Mouse (Mus musculus) lung, postnatal 0 days (tissue): Measurements from ENCODE around the gene Sox30. TPM values are rescaled to one million over a fixed set of nuclear protein-coding genes. Genes with fewer than 3 reads are reported as not detected.

Experiments used
- ATAC-seq: fragments of 200-750 bp; cut with Nextera tagmentation; 2 replicates; pipeline ENCODE4 v1.8.0; 2017; ENCODE audit warnings: moderate library complexity
- DNase-seq: peaks from one replicate; pipeline ENCODE4 v3.0.0-alpha.2; 2016; ENCODE audit warnings: low spot score
- H3K27ac ChIP-seq: fragments of 300-500 bp; sonication (generic); 2 replicates; pipeline ENCODE4 v1.5.1; 2014; ENCODE audit warnings: antibody characterized with exemption, mild to moderate bottlenecking, low read length, mixed read lengths
- H3K27me3 ChIP-seq: fragments of 300-500 bp; sonication (generic); replicated peaks from 2 replicates; pipeline ENCODE4 v1.6.1; 2014; ENCODE audit warnings: low read length, mixed read lengths; ENCODE audit not compliant: insufficient read depth
- H3K36me3 ChIP-seq: fragments of 300-500 bp; sonication (generic); 2 replicates; pipeline ENCODE4 v1.6.1; 2014; ENCODE audit warnings: low read length, mixed read lengths; ENCODE audit not compliant: insufficient read depth
- H3K4me1 ChIP-seq: fragments of 300-500 bp; sonication (generic); 2 replicates; pipeline ENCODE4 v1.6.1; 2014; ENCODE audit warnings: antibody characterized with exemption, low read depth, low read length, mixed read lengths; ENCODE audit not compliant: insufficient read depth
- H3K4me2 ChIP-seq: fragments of 300-500 bp; sonication (generic); replicated peaks from 2 replicates; pipeline ENCODE4 v1.6.1; 2014; ENCODE audit warnings: low read depth, mild to moderate bottlenecking, low read length, moderate library complexity, mixed read lengths
- H3K4me3 ChIP-seq: fragments of 300-500 bp; sonication (generic); 2 replicates; pipeline ENCODE4 v1.5.1; 2014; ENCODE audit warnings: low read depth, low read length
- H3K9ac ChIP-seq: fragments of 300-500 bp; sonication (generic); replicated peaks from 2 replicates; pipeline ENCODE4 v1.6.1; 2014; ENCODE audit warnings: low read depth, mild to moderate bottlenecking
- H3K9me3 ChIP-seq: fragments of 300-500 bp; sonication (generic); 2 replicates; pipeline ENCODE4 v1.6.1; 2016; ENCODE audit warnings: low read length, mixed read lengths
- CTCF ChIP-seq: IDR thresholded peaks from 2 replicates; pipeline ENCODE4 v1.5.1; 2016; ENCODE audit warnings: antibody characterized with exemption, mild to moderate bottlenecking
- EP300 ChIP-seq: IDR thresholded peaks from 2 replicates; pipeline ENCODE4 v1.6.1; 2016; ENCODE audit warnings: antibody characterized with exemption, mild to moderate bottlenecking, control low read depth
- WGBS: fragments of 180-500 bp; shearing (Covaris S2); extraction: QIAGEN DNeasy Blood & Tissue Kit; methylation state at CpG from one replicate; pipeline ENCODE4 v1.1.7; 2014; 5-methylcytosine and 5-hydroxymethylcytosine counted together
- polyA plus RNA-seq: library from polyadenylated mRNA; unstranded; fragments of >200 nt; fragmentation: Nextera tagmentation; extraction: Ambion mirVana; gene quantifications from 2 replicates; pipeline ENCODE4 v1.2.1, GENCODE M21; 2015

Sox30 gene
- polyA plus RNA-seq, 1 experiment from 2014 or later, result 0.11 TPM

DNA sequence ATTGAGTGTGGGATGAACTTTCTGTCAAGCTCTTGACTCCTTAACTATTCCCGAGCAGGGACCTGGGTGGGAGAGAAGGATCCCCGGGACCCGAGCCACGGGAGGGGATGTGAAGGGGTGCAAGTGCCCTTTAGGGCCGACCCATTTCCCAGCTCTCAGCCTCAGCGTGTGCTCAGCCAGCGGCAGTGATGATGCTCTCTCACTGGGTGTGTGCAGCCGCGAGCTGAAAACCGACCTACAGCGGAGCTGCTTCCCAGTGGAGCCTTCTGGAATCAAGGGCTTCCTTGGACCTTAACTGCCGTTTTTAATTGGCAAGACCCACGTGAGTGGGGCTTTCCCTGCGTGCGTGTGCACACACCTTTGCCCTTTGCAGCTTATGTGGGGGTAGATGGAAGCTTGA is 58.8 kb downstream of the Sox30 start:
- DNase-seq (no peak), ATAC-seq (no peak)
- H3K4me3 ChIP-seq, result no peak overlapping the region
- no peak overlapping the region for H3K4me2 ChIP-seq
- H3K36me3 ChIP-seq, result no peaks in the 10 kb centered on the region
- TF ChIP-seq CTCF (no peak), EP300 (no peak)
- H3K4me1 ChIP-seq, result peaks cover 3% of the 10 kb centered on the region; the same call in 1 of the 2 replicates
- H3K27ac ChIP-seq, result no peak overlapping the region
- H3K27me3 ChIP-seq, result no peaks in the 10 kb centered on the region
- H3K9ac ChIP-seq, result no peak overlapping the region
- 67% methylated on average over 15 of the region's 15 CpGs for WGBS
- no peaks in the 10 kb centered on the region for H3K9me3 ChIP-seq

DNA sequence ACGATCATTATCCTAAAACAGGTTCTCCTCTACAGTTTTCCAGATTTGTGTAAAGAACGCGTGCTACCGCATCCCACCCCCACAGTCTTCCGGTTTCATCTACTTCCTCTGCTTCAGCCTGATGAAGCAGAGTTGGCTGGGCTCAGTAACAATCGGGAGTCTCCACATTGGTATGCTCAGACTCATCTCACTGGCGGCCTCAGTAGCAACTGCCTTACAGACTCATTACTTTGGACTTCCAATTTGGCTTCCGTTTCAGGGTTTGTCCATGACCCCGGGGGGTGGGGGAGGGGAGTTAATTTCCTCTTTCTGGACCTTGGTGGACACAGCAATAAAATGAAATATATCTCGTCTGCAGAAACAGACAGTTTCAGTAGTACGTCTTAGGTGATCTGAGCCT is 59.2 kb downstream of the Sox30 start:
- Histone ChIP-seq H3K4me2 (no peak overlapping the region), H3K27ac (no peak overlapping the region), H3K27me3 (no peaks in the 10 kb centered on the region), H3K4me1 (peaks cover 3% of the 10 kb centered on the region; the same call in 1 of the 2 replicates), H3K9me3 (no peaks in the 10 kb centered on the region), H3K4me3 (no peak overlapping the region), H3K9ac (no peak overlapping the region), H3K36me3 (no peaks in the 10 kb centered on the region)
- TF ChIP-seq EP300 (no peak), CTCF (no peak)
- peak; percentile 42 for DNase-seq
- 49% methylated on average over 11 of the region's 11 CpGs for WGBS
- peak; percentile 48; the same call in 1 of the 2 replicates for ATAC-seq

DNA sequence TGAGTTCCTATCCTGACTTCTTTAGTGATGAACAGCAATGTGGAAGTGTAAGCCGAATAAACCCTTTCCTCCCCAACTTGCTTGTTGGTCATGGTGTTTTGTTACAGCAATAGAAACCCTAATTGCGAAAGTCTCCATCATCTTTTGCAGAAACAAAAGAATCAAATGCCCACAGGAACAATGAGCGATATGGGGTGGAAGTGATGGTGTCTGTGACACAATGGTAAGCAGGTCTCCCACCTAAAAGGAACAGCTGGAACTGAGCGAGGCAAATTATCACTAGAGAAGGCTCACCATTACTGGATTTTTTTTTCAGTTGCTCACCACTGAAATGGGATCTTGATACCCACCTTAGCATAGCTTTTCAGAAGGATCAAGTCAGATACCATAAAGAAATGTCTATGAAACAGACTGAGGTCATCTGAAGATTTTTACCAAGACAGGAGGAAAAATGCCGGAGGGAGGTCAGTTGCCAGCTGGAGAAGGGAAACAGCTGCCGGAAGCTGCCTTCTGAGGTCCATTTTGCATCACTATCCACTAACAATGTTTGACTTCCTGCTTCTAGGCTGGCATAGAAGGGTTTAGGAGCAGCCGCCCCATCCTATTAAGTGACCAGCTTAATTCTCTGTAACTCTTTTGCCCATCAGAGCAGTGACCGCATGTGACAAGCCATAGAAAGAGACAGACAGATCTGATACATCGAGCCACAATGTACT is 60.9 kb downstream of the Sox30 start:
- H3K9ac ChIP-seq, result no peak overlapping the region
- no peaks in the 10 kb centered on the region for H3K9me3 ChIP-seq
- H3K27ac ChIP-seq, result peak overlapping the region; percentile 52; the same call in 1 of the 2 replicates
- 60% methylated on average over 9 of the region's 9 CpGs for WGBS
- no peaks in the 10 kb centered on the region for H3K27me3 ChIP-seq
- DNase-seq (peak; percentile 52), ATAC-seq (peak; percentile 63)
- no peak overlapping the region for H3K4me3 ChIP-seq
- no peak overlapping the region for H3K4me2 ChIP-seq
- TF ChIP-seq CTCF (no peak), EP300 (peak; percentile 56; the same call in 1 of the 2 replicates)
- H3K36me3 ChIP-seq, result no peaks in the 10 kb centered on the region
- H3K4me1 ChIP-seq, result peaks cover 3% of the 10 kb centered on the region; the same call in 1 of the 2 replicates

DNA sequence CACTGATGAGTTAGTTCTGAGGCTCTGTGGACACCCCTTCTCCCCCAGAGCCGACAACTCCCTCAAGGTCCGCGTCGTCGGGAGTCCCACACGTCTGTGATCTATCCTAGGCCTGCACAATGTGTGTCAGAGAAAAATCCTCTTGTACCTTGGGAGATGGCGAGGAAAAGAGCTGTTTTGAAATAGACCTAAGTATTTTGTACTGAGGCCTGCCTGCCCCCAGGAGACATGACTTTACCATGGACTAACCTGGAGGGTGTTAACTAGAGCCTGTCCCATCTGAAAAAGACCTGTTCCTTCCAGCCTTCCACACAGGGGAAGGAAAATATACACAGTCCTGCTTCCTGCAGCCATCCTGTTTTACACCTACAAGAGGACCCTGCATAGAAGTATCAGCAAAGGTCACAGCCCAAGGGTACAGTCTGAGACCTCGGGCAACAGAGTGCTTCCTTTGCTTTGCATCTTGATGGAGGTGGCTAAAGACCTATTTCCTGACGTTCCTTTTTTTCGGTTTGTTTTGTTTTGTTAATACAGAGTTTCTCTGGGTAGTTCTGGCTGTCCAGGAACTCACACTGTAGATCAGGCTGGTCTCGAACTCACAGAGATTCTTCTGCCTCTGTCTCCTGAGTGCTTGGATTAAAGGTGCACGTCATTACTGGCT is 61.6 kb downstream of the Sox30 start:
- Histone ChIP-seq H3K27me3 (no peaks in the 10 kb centered on the region), H3K4me1 (peaks cover 3% of the 10 kb centered on the region; the same call in 1 of the 2 replicates), H3K36me3 (no peaks in the 10 kb centered on the region), H3K9me3 (no peaks in the 10 kb centered on the region), H3K4me2 (no peak overlapping the region), H3K27ac (peak overlapping the region; percentile 52), H3K4me3 (no peak overlapping the region), H3K9ac (no peak overlapping the region)
- DNase-seq (no peak), ATAC-seq (no peak)
- TF ChIP-seq EP300 (no peak), CTCF (no peak)
- WGBS, result 53% methylated on average over 12 of the region's 12 CpGs

DNA sequence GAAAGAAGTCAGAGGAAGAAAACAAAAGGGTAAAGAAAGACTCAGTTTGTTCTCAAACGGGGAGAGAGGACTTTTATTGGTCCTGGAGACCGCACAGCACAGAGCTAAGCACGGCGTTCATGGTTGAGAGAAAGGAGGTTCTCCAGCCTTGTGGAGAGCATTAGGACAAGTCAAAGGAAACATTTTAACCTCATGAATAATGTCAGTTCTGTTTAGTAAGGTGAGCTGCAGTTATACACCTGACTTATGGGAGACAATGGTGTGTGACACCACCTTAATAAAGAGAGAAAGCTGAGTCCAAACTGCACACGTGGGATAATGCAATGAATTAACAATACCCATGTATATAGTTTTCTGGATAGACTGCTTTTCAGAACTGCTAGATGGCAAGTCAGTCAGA is 64.7 kb downstream of the Sox30 start:
- Histone ChIP-seq H3K4me3 (no peak overlapping the region), H3K4me1 (no peaks in the 10 kb centered on the region), H3K27ac (no peak overlapping the region), H3K36me3 (no peaks in the 10 kb centered on the region), H3K9ac (no peak overlapping the region), H3K9me3 (no peaks in the 10 kb centered on the region), H3K4me2 (no peak overlapping the region), H3K27me3 (no peaks in the 10 kb centered on the region)
- TF ChIP-seq EP300 (no peak), CTCF (no peak)
- ATAC-seq (no peak), DNase-seq (no peak)
- WGBS, result 90% methylated on average over 5 of the region's 5 CpGs

DNA sequence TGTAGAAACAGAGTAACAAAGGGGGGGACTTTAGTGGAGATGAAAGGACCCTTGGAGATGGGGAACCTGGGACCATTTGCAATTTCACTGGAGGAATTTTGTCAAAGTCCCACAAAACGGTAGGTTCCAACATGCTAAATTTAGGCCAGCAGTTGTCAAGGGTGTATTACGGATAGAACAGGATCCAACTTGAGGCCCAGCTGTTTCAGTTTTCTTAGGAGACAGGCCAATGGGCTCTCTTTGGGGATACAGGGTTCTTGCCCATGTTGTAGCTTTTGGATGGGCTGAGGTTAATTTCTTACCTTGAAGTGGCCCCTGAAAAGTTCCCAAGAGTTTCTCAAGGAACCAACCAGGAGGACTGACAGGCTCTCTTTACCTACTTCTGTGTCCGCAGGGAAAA is 67.2 kb downstream of the Sox30 start:
- DNase-seq, result no peak
- 86% methylated on average over 3 of the region's 3 CpGs for WGBS
- no peak for ATAC-seq
- no peaks in the 10 kb centered on the region for H3K4me1 ChIP-seq
- H3K27me3 ChIP-seq, result no peaks in the 10 kb centered on the region
- TF ChIP-seq CTCF, result no peak
- no peak for TF ChIP-seq EP300
- H3K27ac ChIP-seq, result no peak overlapping the region
- H3K4me2 ChIP-seq, result no peak overlapping the region
- no peak overlapping the region for H3K9ac ChIP-seq
- no peaks in the 10 kb centered on the region for H3K9me3 ChIP-seq
- no peaks in the 10 kb centered on the region for H3K36me3 ChIP-seq
- H3K4me3 ChIP-seq, result no peak overlapping the region
